ENCODE assay signal across 8 mouse cellular contexts in genomic region chr2:173089437-173089836, GRCm38 (mm10). TPM values are rescaled to one million over a fixed set of nuclear protein-coding genes. Genes with fewer than 3 reads are reported as not detected.
DNase-seq lines count a peak whose midpoint lies in the region; ATAC-seq and TF ChIP-seq lines count a peak whose summit lies in the region.

No protein-coding gene starts in this region.

- peak; percentile 61 for TF ChIP-seq CTCF in olfactory bulb, adult 2 months (IDR thresholded peaks at IDR 0.05; ENCODE audit: insufficient read depth, low read depth, low read length)

- peak; percentile 69; the same call in 1 of the 2 replicates for ATAC-seq in forebrain, embryonic 11.5 days (replicated peaks; ENCODE audit: low FRiP score)
- ATAC-seq in heart, embryonic 15.5 days (replicated peaks; ENCODE audit: insufficient number of reproducible peaks, insufficient read depth, low FRiP score, low read depth) = no peak; the same call in 1 of the 2 replicates
- ATAC-seq in liver, embryonic 16.5 days (ENCODE audit: low read depth) = peak; percentile 66; the same call in 1 of the 2 replicates

- H3K9me3 ChIP-seq in ES-E14 (ENCODE audit: control insufficient read depth, insufficient read depth, low read depth, low read length) = no peaks in the 10 kb centered on the region
- no peaks in the 10 kb centered on the region for H3K9me3 ChIP-seq in forebrain, embryonic 11.5 days (ENCODE audit: control insufficient read depth, low read length)
- no peaks in the 10 kb centered on the region for H3K9me3 ChIP-seq in heart, embryonic 15.5 days (replicated peaks)
- H3K9me3 ChIP-seq in liver, embryonic 16.5 days (replicated peaks; ENCODE audit: control insufficient read depth, low read length) = no peaks in the 10 kb centered on the region

- H3K36me3 ChIP-seq in ES-E14 (ENCODE audit: control insufficient read depth, insufficient read depth, low read length, poor library complexity, severe bottlenecking) = no peaks in the 10 kb centered on the region
- H3K36me3 ChIP-seq in forebrain, embryonic 11.5 days (ENCODE audit: control insufficient read depth, insufficient read depth, low read length) = no peaks in the 10 kb centered on the region
- H3K36me3 ChIP-seq in heart, embryonic 15.5 days = no peaks in the 10 kb centered on the region
- no peaks in the 10 kb centered on the region for H3K36me3 ChIP-seq in liver, embryonic 16.5 days (ENCODE audit: control insufficient read depth, insufficient read depth)

- H3K4me1 ChIP-seq in ES-E14 (ENCODE audit: control insufficient read depth in 2 of 2, insufficient read depth in 2 of 2, low read length in 2 of 2, poor library complexity in 1 of 2) = peaks cover 0 to 4% of the 10 kb centered on the region in 2 experiments; a peak in 1 of 4 replicates
- H3K4me1 ChIP-seq in forebrain, embryonic 11.5 days (replicated peaks; ENCODE audit: control insufficient read depth, insufficient read depth, low read length) = no peaks in the 10 kb centered on the region
- peaks cover 17% of the 10 kb centered on the region for H3K4me1 ChIP-seq in heart, embryonic 15.5 days (replicated peaks)
- H3K4me1 ChIP-seq in liver, embryonic 16.5 days (ENCODE audit: control insufficient read depth, low read depth, low read length) = no peaks in the 10 kb centered on the region
- H3K4me1 ChIP-seq in olfactory bulb, adult 2 months (ENCODE audit: control insufficient read depth, insufficient read depth, low read length) = no peaks in the 10 kb centered on the region

- H3K9ac ChIP-seq in ES-E14 (ENCODE audit: insufficient read depth, low read depth, low read length, poor library complexity, severe bottlenecking) = no peak overlapping the region
- no peak overlapping the region for H3K9ac ChIP-seq in forebrain, embryonic 11.5 days (ENCODE audit: low read length)
- no peak overlapping the region for H3K9ac ChIP-seq in heart, embryonic 15.5 days
- no peak overlapping the region for H3K9ac ChIP-seq in liver, embryonic 16.5 days (ENCODE audit: low read depth, low read length)

- DNase-seq in ES-E14 (ENCODE audit: low read depth, low spot score) = peak; percentile 86
- DNase-seq in c-Kit-positive CD71-negative TER-119-negative erythroid progenitor cells, embryonic 14.5 days (ENCODE audit: low read depth) = peak; percentile 85
- peak; percentile 92 for DNase-seq in forebrain, embryonic 11.5 days (ENCODE audit: low spot score)
- peak; percentile 91 to 92 for DNase-seq in kidney, postnatal 4 days
- peak; percentile 66 for DNase-seq in testis, postnatal 14 days (ENCODE audit: low spot score)

- H3K27ac ChIP-seq in ES-E14 (ENCODE audit: insufficient read depth, low read depth, low read length, poor library complexity, severe bottlenecking) = no peak overlapping the region
- no peak overlapping the region for H3K27ac ChIP-seq in forebrain, embryonic 11.5 days (ENCODE audit: low read depth, low read length)
- H3K27ac ChIP-seq in heart, embryonic 15.5 days = peak overlapping the region; percentile 97
- H3K27ac ChIP-seq in liver, embryonic 16.5 days (ENCODE audit: low read length) = no peak overlapping the region
- H3K27ac ChIP-seq in olfactory bulb, adult 2 months (ENCODE audit: insufficient read depth, low read depth, low read length) = no peak overlapping the region

- H3K4me2 ChIP-seq in forebrain, embryonic 11.5 days (ENCODE audit: low read depth, low read length, severe bottlenecking) = no peak overlapping the region
- peak overlapping the region; percentile 31 for H3K4me2 ChIP-seq in heart, embryonic 15.5 days
- H3K4me2 ChIP-seq in liver, embryonic 16.5 days (ENCODE audit: low read depth, low read length) = no peak overlapping the region

- 22% methylated on average over 6 of the region's 6 CpGs for WGBS in forebrain, embryonic 11.5 days
- 12% methylated on average over 6 of the region's 6 CpGs for WGBS in heart, embryonic 15.5 days
- 13% methylated on average over 6 of the region's 6 CpGs for WGBS in liver, embryonic 16.5 days (ENCODE audit: insufficient replicate concordance)
- WGBS in olfactory bulb, adult 2 months = 14% methylated on average over 6 of the region's 6 CpGs

- H3K27me3 ChIP-seq in forebrain, embryonic 11.5 days (ENCODE audit: control insufficient read depth, insufficient read depth, low read length) = no peaks in the 10 kb centered on the region
- H3K27me3 ChIP-seq in heart, embryonic 15.5 days = no peaks in the 10 kb centered on the region
- H3K27me3 ChIP-seq in liver, embryonic 16.5 days (ENCODE audit: control insufficient read depth, insufficient read depth, low read depth, low read length) = no peaks in the 10 kb centered on the region

- no peak for TF ChIP-seq POLR2A in olfactory bulb, adult 2 months (IDR thresholded peaks at IDR 0.05; ENCODE audit: insufficient read depth, low read depth, low read length)

- no peak overlapping the region for H3K4me3 ChIP-seq in ES-E14 (ENCODE audit: insufficient read depth in 1 of 2, low read depth in 1 of 2, low read length in 2 of 2, poor library complexity in 1 of 2, severe bottlenecking in 1 of 2)
- no peak overlapping the region for H3K4me3 ChIP-seq in forebrain, embryonic 11.5 days (ENCODE audit: low read depth, low read length)
- H3K4me3 ChIP-seq in heart, embryonic 15.5 days = no peak overlapping the region
- H3K4me3 ChIP-seq in liver, embryonic 16.5 days (ENCODE audit: low read depth, low read length) = no peak overlapping the region
- H3K4me3 ChIP-seq in olfactory bulb, adult 2 months (ENCODE audit: insufficient read depth, low read depth, low read length) = no peak overlapping the region

- in situ Hi-C loops in ES-E14 (cut with MboI; ENCODE audit: low sequenced_read_pairs in 2 of 2, unreplicated experiment in 2 of 2) = loop anchor here in 1 of 2 experiments (10.0 kb wide), 1 partner anchor 255 kb away; no protein-coding TSS in a partner anchor

TF ChIP-seq in ES-E14, 5 proteins besides CTCF, POLR2A, EP300 and RAD21:
- no peak for TF ChIP-seq ZNF384 (IDR thresholded peaks at IDR 0.05; ENCODE audit: low read depth, low read length)
- TF ChIP-seq ZC3H11A (IDR thresholded peaks at IDR 0.05; ENCODE audit: borderline replicate concordance, low read depth, low read length) = peak; percentile 85; the same call in 1 of the 2 replicates

RNA-seq across cellular contexts. Expression of gene Ctcfl, which starts 29.9 kb away (rescaled TPM):
- 3.2 and 8.9 TPM in 2 replicates for total RNA-seq in ES-E14 (2012; rRNA removed)
- 0.08 TPM in 1 of 2 replicates, not detected in the other for polyA plus RNA-seq in forebrain, embryonic 11.5 days (2014; fragmentation: Nextera tagmentation; extraction: Ambion mirVana)
- polyA plus RNA-seq in heart, embryonic 15.5 days (2015; fragmentation: Nextera tagmentation; extraction: Ambion mirVana) = 0.66 and 0.94 TPM in 2 replicates
- polyA plus RNA-seq in liver, embryonic 16.5 days (2015; fragmentation: Nextera tagmentation; extraction: Ambion mirVana) = 0.05 and 0.06 TPM in 2 replicates
- polyA plus RNA-seq in olfactory bulb, adult 2 months (2012; ENCODE audit: insufficient read depth, insufficient read length, low replicate concordance, missing spikeins) = not detected in 2 replicates
